Mouse (Mus musculus) lung, adult 2 months (tissue): ENCODE measurements around the gene Baz2b.

ENCODE experiments used
- CTCF ChIP-seq: fragments of 200-500 bp; IDR thresholded peaks from 2 replicates; pipeline ENCODE4 v1.5.1; 2011; ENCODE audit warnings: mild to moderate bottlenecking, low read length, control low read depth; ENCODE audit not compliant: insufficient read depth
- POLR2A ChIP-seq: fragments of 200-500 bp; IDR thresholded peaks from 2 replicates; pipeline ENCODE4 v1.6.1; 2011; ENCODE audit warnings: low read depth, mild to moderate bottlenecking, control low read depth, low read length, borderline replicate concordance; ENCODE audit errors: extremely low read depth

GRCm38 (mm10) chr2:60070938-60071337, 138.7 kb downstream of the Baz2b start:
- no peak for TF ChIP-seq POLR2A
- TF ChIP-seq CTCF, result no peak
